Mouse (Mus musculus) mouse trophoblast stem cell (cell line): Measurements from ENCODE around the gene Saa1.

Experiments used
- in situ Hi-C, 2 experiments: fragments of 300-500 bp; cut with MseI, MboI; formaldehyde crosslinking; loops; 2 replicates in 1 of 2; 3 replicates in 1 of 2; pipeline ENCODE4 v1.15.1; 2025

The Saa1 gene

DNA sequence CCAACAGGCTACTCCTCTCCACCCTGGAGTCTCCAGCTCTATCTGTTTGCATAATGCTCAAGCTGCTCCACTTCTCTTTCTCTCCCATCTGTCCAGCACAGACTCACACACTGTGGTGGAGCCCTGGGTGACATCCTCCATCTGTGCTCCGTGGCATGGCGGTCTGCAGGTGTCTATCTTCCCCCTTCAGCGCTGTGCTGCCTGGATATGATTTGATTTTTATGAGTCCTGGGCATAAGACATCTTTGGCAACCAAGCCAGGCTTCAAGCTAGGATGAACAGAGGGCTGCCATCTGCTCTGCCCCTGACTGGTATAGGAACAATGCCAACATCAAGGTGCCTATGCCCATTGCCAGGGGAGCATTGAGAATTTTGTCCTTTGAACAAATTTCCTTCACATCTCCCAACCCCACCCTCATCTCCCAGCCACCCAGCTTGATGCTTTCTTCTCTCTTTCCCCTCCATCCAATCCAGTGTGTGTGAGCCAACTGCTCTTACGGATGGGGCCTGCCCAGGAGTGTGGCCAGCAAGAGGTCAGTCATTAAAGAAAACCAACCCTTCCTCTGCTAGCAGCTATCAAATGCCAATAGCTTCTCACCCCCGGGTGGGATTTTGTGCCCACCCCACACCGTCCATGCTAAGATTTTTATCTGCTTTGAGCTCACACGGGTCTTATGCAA is 24.0 kb downstream of the Saa1 start:
- in situ Hi-C loops, result no loop called here

DNA sequence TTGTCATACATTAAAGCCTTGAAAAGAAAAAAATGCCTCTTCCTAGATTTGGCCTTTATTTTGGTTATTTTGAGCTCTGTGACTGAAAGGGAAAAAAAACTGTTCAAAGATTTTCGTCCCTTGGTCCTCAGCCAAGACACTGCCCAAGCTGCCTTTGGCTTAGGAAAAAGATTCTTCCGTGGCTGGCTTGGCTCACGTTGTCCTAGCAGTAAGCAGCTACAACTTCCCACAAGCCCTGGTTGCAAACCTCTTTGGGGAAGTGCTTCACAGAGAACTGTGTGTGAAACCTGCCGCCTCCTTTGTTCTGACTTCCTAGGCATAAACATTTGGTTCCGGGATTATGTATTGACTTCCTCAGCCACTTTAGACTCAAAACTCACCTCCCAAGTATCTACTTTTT is 25.9 kb downstream of the Saa1 start:
- in situ Hi-C loops, result no loop called here

DNA sequence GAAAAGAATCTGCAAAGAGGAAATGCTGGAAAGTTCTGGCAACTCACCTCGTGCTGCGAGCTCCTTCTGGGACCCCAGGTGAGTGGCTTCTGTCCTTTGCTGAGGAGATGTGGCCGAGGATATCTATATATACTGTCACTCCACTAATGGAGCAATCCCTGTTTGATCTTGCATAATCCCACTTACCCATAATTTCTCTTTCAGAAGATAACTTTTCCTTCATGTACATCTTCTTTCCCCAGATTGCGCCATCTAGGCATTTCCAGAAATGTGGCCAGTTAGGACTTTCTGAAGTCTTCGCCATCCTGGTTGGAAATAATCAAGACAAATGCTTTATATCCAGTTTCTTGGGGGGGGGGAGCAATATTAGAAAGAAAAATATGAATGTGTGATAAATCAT is 27.2 kb downstream of the Saa1 start, which contains the start of gene Saa3:
Saa3 (minus strand) TSS at position 101 of the 400 bp plus-strand sequence.
- in situ Hi-C loops, result no loop called here

DNA sequence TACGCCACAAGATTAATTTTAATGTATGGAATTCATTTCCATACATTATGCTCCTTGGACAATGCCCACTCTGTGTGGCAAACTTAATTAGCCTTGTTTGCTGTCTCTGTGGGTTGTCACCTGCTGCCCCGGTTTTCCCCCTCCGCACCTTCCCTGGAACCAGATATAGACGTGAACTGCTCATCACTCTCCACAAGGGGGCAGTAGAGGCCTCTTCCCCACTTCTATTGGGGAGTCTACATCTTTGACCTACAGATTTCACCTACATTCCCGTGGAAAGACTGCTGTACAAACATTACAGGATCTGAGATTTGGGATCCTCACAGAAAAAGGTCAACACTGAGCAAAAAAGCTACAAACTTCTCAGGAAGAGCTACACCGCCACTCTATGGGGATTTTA is 28.3 kb downstream of the Saa1 start:
- in situ Hi-C loops, result loop anchor here in 1 of 2 experiments (5.0 kb wide), 1 partner anchor 58 kb away; no protein-coding TSS in a partner anchor

DNA sequence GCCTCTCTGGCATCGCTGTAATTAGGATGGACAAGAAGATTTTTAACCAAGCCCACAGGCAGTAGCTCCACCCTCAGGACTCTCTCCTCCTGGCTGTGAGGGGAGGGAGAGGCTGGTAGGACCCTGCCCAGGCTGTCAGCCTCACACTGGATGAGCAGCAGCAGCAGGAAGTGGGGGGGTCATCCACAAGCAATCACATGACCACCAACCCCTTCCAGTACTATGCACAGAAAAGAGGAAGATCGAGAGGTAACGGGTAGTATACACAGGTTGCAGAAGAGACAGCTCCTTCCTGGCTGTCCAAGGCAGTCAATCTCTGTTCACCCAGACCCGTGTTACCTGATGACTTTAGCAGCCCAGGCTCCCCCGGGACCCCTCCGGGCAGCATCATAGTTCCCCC is 30.5 kb downstream of the Saa1 start:
- in situ Hi-C loops, result loop anchor here in 1 of 2 experiments (5.0 kb wide), 1 partner anchor 60 kb away; no protein-coding TSS in a partner anchor

DNA sequence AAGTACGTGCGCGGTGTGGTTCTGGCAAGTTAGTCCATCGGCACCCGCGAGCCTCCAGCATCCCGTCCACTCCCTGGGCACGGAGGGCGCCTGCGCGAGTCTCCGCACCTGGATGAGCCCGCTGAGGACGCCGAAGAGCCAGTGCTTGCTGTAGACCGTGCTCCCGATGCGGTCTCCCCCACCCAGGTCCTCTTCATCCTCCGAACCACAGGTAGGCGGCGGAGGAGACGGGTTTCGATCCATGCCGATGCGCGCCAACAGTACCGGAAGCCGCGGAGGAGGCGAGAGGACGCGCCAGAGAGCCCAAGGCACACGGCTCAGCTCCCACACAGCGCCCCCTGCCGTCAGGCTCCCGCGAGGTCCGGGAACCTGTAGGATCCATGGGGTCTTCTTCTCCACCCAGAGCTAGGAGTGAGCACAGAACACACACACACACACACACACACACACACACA is 32.4 kb downstream of the Saa1 start, which contains the start of gene Saal1:
Saal1 (minus strand) TSS at position 291 of the 455 bp plus-strand sequence.
- in situ Hi-C loops, result loop anchor here in 1 of 2 experiments (5.0 kb wide), 1 partner anchor 62 kb away; no protein-coding TSS in a partner anchor

DNA sequence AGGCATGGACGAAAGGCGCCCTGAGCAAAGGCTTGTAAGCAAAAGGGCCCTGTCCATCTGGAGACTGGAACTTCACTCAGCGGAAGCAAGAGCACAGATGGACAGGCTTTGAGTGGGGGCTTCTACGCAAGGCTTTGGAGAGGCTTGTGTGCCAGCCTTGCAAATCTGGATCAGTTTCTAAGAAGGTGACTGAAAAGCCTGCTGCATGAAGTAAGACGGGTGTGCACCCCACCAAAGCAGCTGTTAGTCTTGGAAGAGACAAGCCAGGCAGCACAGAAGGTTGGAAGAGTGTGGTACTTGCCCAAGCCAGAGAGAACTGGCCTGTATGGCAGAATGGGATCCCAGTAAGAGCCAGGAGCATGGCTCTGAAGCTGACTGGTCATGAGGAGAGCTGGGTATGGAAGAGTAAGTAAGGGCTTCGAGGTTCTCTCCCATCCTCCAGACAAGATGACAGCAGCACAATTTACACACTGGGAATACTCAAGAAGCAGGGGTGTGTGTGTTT is 42.2 kb downstream of the Saa1 start:
- in situ Hi-C loops, result no loop called here

DNA sequence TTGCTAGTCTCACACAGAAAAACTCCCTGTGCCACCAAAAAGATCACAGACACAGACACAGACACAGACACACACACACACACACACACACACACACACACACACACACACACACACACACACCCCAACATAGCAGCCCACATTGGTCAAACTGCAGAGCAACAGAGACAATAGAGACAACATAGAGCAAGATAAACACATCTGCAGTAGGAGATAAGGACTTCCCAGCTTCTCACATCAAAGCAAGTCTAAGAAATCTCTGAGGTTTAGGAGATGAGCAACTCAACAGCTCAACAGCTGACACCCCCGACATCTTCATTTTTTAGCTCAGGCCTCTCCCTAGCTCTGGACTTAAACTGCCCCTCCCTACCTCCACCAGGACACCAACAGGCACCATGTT is 46.0 kb downstream of the Saa1 start:
- in situ Hi-C loops, result no loop called here
